Mouse (Mus musculus) liver, adult (tissue): Measurements from ENCODE around the gene Rad50.

ENCODE experiments used
- GATA4 ChIP-seq: IDR thresholded peaks from 2 replicates; pipeline ENCODE4 v1.6.1; 2014; ENCODE audit warnings: mild to moderate bottlenecking, low read length; ENCODE audit not compliant: insufficient replicate concordance

Gene Rad50

GRCm38 (mm10) chr11:53657381-53657780, 49.7 kb downstream of the Rad50 start:
- TF ChIP-seq GATA4 = no peak

- TF ChIP-seq GATA4 = no peak
Observed at GRCm38 (mm10) chr11:53656558-53657202, 50.4 kb downstream of the Rad50 start.

- peak; percentile 43; the same call in 1 of the 2 replicates for TF ChIP-seq GATA4
Observed at GRCm38 (mm10) chr11:53655043-53655442, 52.1 kb downstream of the Rad50 start.

GRCm38 (mm10) chr11:53652427-53652826, 54.7 kb downstream of the Rad50 start:
- no peak for TF ChIP-seq GATA4

DNA sequence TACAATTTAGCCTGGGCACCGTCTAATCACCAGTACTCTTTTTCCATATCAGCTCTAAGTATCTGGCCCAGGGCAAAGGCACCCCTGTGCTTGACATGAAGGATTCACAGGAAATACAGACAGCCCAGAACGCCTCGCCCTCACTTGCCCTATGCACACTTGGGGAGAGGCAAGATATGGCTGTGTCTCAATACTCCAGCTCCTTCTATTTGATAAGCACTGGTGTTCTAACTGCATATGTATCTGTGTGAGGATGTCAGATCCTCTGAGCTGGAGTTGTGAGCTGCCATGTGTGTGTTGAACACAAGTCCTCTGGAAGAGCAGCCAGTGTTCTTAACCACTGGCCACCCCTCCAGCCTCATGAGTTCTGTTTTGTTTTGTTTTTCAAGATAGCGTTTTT, 55.7 kb downstream of the Rad50 start:
- TF ChIP-seq GATA4 = no peak

DNA sequence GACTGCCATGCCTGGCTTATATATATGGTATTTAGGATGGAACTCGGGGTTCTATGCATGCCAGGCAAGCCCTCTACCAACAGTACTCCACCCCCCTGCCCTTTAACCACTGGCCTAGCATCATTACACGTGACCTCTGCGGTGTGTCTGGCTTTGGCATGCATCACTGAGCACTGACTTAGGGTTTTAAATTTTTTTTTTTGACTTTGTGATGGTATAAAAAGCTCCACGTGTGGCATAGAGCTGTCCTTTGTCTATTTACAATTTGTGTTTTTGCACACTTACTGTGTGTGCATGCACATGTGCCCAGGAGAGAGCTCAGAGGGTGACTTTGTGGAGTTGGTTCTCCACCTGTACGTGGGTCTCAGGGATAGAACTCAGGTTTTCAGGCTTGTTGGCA, 63.1 kb downstream of the Rad50 start:
- TF ChIP-seq GATA4 = no peak

DNA sequence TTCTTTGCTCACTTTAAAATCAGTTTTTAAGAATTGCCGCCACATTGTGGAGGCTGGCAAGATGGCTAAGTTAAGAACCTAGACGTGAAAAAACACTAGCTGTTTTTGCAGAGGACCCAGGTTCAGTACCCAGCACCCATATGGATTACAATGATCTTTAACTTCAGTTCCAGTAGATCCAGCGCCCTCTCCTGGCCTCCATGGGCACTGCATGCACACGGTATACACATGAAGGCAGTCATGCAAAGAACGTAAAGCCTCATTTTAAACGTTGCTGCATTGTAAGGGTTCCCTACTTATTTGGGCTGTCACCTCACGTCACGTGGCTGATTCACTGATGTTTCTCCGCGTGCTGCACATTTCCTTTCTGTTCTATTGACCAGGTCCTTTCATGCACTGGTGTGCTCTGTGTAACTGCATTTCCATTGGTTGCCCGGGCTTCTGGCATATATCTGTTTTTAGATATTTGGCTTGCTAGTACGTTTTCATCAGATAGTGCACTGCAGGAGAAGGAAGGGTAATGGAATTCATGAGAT, 64.3 kb downstream of the Rad50 start:
- TF ChIP-seq GATA4 = no peak

DNA sequence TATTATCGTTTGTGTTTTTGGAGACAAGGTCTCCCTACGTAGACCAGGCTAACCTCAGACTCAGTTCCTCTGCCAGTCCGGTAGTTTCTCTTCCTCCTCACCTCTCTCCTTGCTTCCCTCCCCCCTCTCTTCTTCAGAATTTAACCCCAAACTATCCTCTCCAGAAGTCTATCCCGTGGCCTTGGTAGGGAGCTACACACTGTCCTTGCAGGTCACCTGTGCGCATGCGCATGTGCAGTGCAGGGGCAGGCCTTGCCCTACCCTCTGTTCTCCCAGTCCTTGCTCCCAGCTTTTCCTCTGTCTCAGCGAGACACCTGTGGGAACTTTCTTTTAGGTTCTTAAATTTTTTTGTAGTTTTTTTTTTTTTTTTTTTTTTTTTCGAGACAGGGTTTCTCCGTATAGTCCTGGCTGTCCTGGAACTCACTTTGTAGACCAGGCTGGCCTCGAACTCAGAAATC, 69.3 kb downstream of the Rad50 start:
- no peak for TF ChIP-seq GATA4

DNA sequence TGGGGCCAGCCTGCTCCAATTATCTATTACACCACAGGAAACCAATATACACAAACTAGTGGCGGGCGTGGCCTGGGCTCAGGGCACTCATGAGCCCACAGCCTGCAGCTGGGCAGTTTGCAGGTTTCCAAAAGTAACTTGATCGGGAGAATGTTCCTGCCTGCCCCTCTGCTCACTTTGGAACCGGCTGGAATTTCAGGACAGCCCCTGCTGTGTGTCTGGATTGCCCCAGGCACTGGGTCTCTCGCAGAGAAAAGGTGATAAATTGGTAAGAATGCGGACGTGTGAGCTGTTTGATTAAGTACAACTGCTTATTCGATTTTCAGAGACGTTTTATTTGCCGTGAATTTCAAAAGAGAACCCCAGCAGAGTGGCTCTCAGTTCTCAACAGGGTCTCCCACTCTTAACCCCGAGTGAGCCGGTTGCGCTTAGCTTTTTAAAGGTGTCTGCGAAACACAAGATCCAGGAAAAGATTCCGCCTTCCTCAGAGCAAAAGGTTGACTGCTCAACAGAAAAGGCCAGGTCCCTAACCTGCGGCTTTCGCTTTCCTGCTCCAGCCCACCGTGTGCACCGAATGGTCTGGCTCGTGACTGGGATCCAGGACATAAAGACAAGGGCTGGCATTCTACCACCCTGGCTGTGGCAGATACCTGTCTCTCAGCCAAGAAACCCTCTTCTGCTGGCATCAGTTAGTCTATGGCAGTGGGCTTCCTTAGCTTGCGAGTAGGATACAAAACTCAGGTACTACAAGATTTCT, 69.9 kb downstream of the Rad50 start:
- TF ChIP-seq GATA4 = no peak

DNA sequence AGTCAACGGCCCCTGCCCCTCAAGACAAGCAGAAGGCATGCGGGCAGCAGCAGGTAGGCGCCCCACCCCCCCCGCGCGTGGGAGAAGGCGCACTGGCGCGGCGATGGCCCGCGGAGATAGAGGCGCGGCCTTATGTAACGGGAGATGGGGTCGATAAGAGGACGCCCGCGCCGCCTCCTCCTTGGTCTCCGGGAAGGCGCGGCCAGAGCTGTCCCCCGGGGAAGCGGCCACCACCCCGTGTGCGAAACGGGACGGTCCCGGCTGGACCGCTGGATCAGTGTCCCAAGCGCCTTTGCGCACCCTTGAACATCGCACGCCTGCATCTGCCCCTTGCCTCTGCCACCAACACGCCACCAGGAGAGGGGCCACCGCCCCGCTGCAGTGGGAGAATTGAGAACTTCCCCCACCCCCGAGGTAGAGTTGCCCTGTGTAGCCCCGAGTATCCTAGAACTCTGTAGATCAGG, 70.9 kb downstream of the Rad50 start:
- no peak for TF ChIP-seq GATA4

- no peak for TF ChIP-seq GATA4
Observed at GRCm38 (mm10) chr11:53635590-53636182, 71.4 kb downstream of the Rad50 start.

- no peak for TF ChIP-seq GATA4
Observed at GRCm38 (mm10) chr11:53634556-53634955, 72.6 kb downstream of the Rad50 start, which contains the start of gene Il13. Il13 (minus strand) TSS chr11:53634702.

GRCm38 (mm10) chr11:53633644-53634043, 73.5 kb downstream of the Rad50 start:
- no peak for TF ChIP-seq GATA4

- TF ChIP-seq GATA4 = no peak
Observed at GRCm38 (mm10) chr11:53632122-53632733, 74.9 kb downstream of the Rad50 start.

- TF ChIP-seq GATA4 = no peak
Observed at GRCm38 (mm10) chr11:53627859-53628258, 79.3 kb downstream of the Rad50 start.
